In the genomic region with DNA sequence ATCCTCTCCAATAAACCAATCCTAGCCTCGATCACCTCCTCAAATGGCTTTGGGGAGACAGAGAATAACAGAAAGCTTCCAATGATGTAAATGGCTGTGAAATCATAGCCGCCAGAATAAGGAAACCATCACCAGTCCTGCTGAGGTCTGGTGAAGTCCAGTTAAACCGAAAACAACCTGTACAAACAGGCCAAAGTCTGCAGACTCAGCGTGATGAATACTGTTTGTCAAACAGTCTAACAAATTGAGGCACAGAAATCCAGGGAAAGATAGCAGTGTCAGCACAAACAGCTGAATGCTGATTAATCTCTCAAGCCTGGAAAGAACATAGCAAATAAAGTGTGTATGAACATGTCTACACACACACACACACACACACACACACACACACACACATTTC, we compare ENCODE assay signal across 19 mouse cellular contexts.
"Had no signal": no experiment of that assay in that cellular context is flagged by ENCODE, and none has a peak within 500 bp of the region (broad histone marks: within the 10 kb centered on the region; RNA-seq: fewer than 3 reads in every experiment).

No protein-coding gene starts in this region.

- H3K4me3 ChIP-seq: layer of hippocampus, adult 2 months; limb, embryonic 10.5 days; limb, embryonic 13.5 days; liver, embryonic 13.5 days; neural tube, embryonic 12.5 days had no signal

- DNase-seq: kidney, adult 2 months; kidney, postnatal 25 days; layer of hippocampus, adult 9-11 months; liver, embryonic 13.5 days; lung, adult 2 months; lung, postnatal 14 days; lung, postnatal 4 days; midbrain, embryonic 14.5 days; right cerebral cortex, adult 18-20 months; right cerebral cortex, postnatal 14 days; right cerebral cortex, postnatal 4 days; thymus, postnatal 25 days had no signal

- ATAC-seq: intestine, postnatal 0 days had no signal

- H3K4me2 ChIP-seq: limb, embryonic 13.5 days; liver, embryonic 13.5 days; midbrain, embryonic 11.5 days; neural tube, embryonic 12.5 days had no signal

- H3K9me3 ChIP-seq: limb, embryonic 10.5 days; limb, embryonic 13.5 days; liver, embryonic 13.5 days; neural tube, embryonic 12.5 days had no signal

- H3K36me3 ChIP-seq: limb, embryonic 10.5 days; limb, embryonic 13.5 days; liver, embryonic 13.5 days; neural tube, embryonic 12.5 days had no signal

- H3K4me1 ChIP-seq: limb, embryonic 10.5 days; limb, embryonic 13.5 days; neural tube, embryonic 12.5 days had no signal

- H3K27me3 ChIP-seq: limb, embryonic 13.5 days had no signal

- H3K27ac ChIP-seq: kidney, postnatal 0 days; layer of hippocampus, adult 2 months; limb, embryonic 10.5 days; limb, embryonic 13.5 days; liver, embryonic 13.5 days; neural tube, embryonic 12.5 days had no signal

- H3K9ac ChIP-seq: limb, embryonic 13.5 days; liver, embryonic 13.5 days; neural tube, embryonic 12.5 days had no signal
